Mouse (Mus musculus) adrenal gland, postnatal 25 days (tissue): ENCODE results near the gene P2ry13. TPM values are rescaled to one million over a fixed set of nuclear protein-coding genes. Genes with fewer than 3 reads are reported as not detected.

Experiments
- DNase-seq: peaks from one replicate; pipeline ENCODE4 v3.0.0; 2021; ENCODE audit warnings: mixed read lengths
- long read RNA-seq: library from polyadenylated mRNA; stranded (forward); transcript quantifications from one replicate; pipeline ENCODE4 v2.0.0, GENCODE M21; 2021
- total RNA-seq: library from RNA; stranded (reverse); gene quantifications from 2 replicates; pipeline ENCODE4 v1.2.3, GENCODE M21; 2021

P2ry13 gene
- 0.48 and 1.1 TPM in 2 replicates for total RNA-seq
- long read RNA-seq, partial matches to known transcripts = 0 of 3 reads
- long read RNA-seq, other reads (novel, unspliced or antisense) = 0 of 3 reads

DNA sequence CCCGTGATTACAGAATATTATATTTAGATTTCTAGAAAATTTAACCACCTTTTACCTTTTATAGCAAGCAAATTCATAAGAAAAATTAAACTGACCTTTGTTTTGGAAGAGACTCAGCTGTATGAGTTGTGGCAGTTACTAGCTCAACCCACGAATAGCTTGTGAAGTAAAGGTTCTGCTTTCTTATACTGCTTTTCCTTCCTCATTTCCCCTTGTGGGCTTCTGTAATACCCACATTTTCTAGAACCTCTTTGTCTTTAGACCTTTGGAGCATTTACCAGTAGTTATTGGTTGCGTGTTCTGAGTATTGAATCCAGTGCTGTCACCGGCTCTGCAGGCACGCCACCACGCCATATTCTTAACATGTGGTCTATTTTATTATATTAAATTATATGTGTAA is at the start of gene P2ry13:
TSS of gene P2ry13 (minus strand) at position 156 of the 400 bp plus-strand sequence.
- no peak for DNase-seq

GRCm38 (mm10) chr3:59257740-59258664 is 47.3 kb upstream of the P2ry13 start:
- DNase-seq = no peak

DNA sequence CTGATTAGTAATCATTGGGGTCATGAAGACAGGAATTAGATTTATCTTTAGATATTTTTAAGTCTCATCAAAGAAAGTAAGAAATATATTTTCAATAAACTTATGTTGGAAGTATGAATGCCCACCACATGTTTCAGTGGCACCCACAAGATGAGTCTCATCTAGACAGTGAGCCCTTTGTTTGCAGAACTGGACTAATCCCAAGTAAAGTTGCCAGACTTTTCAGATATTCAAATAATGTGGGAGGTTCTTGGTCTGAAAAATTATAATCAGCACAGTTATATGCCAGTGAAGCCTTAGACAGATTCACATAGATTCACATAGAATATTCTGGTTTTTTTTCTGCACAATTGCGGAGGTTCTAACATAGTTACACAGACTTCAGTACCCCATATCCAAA is 39.8 kb upstream of the P2ry13 start:
- DNase-seq = no peak

- DNase-seq = no peak
Measured at GRCm38 (mm10) chr3:59248031-59248430, 37.3 kb upstream of the P2ry13 start.

DNA sequence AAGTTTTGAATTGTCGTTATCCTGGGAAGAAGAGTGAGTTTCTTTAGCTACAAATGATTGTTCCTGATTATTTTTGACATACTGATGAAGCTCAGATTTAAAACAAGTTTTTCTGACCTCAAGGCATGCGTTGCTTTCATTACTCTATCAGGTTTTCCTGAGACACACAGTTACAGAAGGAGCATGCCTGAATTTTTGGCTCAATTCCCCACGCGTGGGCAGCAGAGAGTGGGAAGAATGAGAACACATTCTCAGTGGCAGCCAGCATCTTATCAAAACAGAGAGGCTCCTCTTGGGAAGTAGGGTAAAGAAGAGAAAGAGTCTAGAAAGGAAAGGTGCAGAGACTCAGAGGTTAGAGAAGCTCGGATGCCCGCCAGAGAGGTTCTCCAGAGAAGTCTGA is 32.7 kb upstream of the P2ry13 start:
- no peak for DNase-seq

- DNase-seq = no peak
Measured at GRCm38 (mm10) chr3:59234878-59235277, 24.2 kb upstream of the P2ry13 start.

- DNase-seq = no peak
Measured at GRCm38 (mm10) chr3:59230912-59231311, 20.2 kb upstream of the P2ry13 start.

GRCm38 (mm10) chr3:59228730-59229551 is 18.3 kb upstream of the P2ry13 start:
- DNase-seq = no peak

- no peak for DNase-seq
Measured at GRCm38 (mm10) chr3:59227696-59228095, 17.0 kb upstream of the P2ry13 start.

DNA sequence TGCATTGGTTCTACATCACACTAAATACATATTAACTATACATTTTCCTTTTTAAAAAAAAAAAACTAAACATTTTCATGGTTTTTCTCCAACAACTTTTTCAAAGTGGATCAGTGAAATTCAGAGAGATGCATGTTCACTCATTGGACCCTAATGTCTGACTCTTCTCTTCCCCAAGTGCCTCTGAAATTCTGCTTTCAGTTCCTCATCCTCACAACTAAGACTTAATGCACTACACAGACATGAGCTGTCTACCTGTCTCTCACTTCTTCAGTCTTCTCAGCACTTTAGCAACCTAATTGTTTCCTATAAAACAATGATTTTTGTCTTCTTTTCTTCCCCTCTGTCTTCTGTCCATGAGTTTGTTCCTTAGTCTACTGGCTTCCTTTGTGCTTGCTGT is 14.7 kb upstream of the P2ry13 start:
- no peak for DNase-seq

- DNase-seq = no peak
Measured at GRCm38 (mm10) chr3:59222303-59222702, 11.6 kb upstream of the P2ry13 start.

DNA sequence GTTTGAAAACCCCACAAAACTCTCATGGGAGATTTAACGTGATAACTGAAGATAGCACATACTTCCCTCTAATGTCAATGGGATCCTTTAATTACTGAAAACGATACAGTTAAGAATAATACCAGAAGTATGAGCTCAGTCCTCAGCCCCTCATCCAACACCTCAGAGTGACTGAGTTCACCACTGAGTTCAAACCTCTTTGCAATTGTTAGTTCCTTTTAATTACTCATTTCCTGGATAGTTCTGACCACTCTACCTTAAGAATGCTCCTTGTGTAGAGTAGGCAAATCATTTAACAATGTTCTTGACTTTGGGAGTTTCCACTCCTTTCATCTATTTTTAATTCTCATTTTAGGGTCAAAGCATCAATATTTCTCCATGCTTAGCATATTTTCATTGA is 8.6 kb upstream of the P2ry13 start:
- DNase-seq = no peak

DNA sequence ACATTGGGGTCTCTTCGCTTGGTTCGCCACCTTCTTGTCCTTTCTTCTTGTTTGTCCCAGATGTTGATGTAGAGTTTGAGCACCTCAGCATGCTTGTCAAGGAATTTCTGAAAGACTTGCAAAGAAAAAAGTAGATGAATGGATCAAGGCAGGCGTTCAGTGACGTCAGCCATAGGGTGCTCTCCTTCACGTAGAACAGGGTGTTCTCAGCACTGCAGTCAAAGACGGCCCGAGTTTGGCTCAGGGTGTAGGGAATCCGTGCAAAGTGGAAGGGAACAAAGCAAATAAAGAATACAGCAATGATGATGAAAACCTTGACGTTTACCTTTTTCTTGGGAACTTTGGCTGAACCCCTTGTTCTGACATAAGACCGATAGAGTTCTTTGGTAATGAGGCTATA is 6.5 kb upstream of the P2ry13 start:
- no peak for DNase-seq

DNA sequence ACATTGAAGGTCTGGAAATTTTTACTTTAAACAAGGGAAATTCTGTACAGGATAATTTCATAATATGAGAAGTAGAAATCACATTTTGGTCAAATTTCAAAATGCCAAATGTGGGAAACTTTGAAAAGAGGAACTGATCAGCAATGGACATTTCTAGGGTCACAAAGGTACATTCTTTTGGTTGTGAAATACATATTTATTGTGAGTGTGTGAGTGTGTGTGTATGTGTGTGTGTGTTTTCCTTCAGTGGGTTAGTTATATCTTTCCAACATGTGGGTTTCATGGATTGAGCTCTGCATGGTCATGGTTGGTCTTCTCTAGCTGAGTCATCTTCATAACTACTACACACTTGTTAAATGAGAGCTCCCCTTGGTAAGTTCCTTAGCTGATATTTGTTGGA is 1.7 kb upstream of the P2ry13 start:
- DNase-seq = no peak

DNA sequence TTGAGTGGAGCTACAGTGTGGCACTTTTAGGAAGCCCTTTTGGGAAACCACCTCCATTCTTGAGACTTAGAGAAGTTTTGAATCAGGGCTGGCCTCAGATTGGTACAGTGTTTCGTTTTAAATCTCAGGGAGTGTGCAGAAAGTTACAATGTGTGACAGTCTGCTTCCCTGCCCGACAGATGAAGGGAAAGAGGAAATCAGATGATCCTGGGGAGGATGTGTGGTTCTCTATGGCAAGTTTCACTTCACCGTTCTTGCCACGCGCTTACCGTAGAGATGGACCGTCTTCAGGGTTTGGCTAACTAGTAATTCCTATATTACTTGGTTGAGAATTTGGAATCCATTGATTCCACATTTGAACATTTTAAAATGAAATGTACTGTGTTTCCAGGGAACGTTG is 1.1 kb upstream of the P2ry13 start:
- no peak for DNase-seq

DNA sequence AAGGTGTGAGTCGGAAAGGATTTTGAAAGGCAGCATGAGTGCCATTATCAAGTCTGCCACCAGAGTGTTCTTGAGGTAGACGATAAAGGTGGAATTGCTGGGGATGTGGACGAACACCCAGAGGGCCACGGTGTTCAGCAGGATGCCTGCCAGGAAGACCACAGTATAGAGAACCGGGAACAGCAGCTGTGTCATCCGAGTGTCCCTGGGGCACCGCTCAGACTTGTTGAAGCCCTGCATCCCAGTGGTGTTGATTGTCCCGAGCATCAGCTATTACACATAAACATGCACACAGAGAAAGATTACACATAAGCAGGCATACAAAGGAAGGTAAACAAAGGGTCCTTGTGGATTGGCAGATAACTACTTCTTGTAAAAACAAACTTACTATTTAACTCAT is 593 bp downstream of the P2ry13 start:
- DNase-seq = no peak

GRCm38 (mm10) chr3:59208650-59209548 is 1.8 kb downstream of the P2ry13 start:
- DNase-seq = no peak

DNA sequence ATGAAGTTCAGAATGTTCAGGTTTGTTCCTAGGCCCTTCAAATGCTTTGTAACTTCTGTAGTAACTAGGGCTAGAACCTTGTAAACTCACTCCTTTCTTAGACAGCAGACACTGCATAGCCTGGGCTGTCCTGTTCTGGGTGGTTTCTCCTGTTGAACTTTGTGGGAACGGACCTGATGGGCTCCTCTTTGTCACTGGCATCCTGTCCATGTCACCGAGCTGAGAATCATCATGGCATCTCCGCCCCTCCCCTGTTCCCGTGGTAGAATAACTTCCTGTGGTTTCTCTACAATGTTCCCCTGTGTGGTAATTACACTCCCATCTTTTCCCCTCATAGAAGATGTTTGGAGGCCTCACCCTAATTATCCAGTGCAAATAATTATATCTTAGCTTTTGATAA is 4.7 kb downstream of the P2ry13 start:
- no peak for DNase-seq

DNA sequence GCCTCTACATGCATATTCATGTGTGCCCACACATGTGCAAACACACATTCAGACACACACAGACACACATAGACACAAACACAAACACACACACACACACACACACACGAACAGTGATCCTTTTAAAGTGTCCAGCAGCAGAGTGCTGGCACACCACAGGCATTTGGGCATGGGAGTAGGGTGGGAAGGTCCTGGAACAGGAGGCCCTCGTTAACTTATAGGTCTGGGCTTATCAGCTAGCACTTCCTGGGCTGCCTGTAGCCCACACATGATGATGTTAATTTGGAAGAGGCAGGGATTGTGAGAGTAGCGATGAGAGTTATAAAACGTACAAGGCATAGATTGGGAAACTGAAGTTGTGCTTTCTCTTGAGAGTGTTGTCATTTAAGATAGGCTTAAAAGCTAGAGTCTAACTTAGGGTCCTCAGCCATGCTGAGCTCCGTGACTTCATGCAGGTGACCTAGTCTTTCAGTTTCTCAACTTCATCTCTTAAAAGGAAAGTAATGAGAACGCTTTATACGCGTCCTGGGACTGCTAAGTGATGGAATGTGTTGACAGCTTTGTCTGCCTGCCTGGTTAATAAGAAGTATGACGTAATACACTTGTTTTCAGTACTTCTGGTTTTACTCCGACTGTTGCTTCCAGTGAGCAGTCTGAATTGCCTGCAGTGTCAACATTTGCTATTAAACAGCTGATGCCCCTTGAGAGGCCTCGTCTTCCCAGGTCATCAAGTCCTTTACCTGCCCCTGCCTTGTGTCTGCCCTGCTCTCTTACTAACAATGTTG is 5.8 kb downstream of the P2ry13 start:
- no peak for DNase-seq

- no peak for DNase-seq
Measured at GRCm38 (mm10) chr3:59203802-59204520, 6.7 kb downstream of the P2ry13 start.
